Mouse (Mus musculus) 3134 (cell line): Measurements from ENCODE around the gene Zcchc4.
"Not testable (repeated sequence)": the region's sequence is repeated elsewhere in the genome, so short reads cannot be mapped to it uniquely, and the experiment has no call there.

Experiments
- DNase-seq: peaks from one replicate; pipeline ENCODE4 v3.0.0-alpha.2; 2011; ENCODE audit warnings: low spot score; ENCODE audit not compliant: insufficient read length; ENCODE audit errors: extremely low read depth

Gene Zcchc4

GRCm38 (mm10) chr5:52775237-52775636 is at the start of gene Zcchc4:
Zcchc4 (plus strand) TSS chr5:52775409.
- no peak for DNase-seq

DNA sequence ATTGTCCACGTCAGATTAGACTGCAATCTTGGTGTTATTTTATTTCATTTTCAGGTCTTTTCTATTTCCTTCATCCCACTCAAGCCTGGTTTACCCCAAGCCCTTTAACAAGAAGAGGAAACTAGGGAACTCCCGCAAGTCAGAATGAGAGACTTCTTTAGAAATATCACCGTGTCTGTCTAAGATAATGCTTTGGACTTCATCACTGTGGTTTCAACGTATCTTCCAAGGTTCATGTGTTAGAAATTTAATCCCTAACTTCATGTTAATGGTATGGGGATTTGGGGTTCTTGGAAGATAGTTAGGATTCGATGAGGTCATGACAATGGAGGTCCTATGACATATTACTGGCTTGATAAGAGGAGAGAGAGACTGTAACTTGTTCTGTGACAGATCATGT is 47.5 kb upstream of the Zcchc4 start:
- no peak for DNase-seq

GRCm38 (mm10) chr5:52732811-52733210 is 42.4 kb upstream of the Zcchc4 start:
- DNase-seq = no peak

- DNase-seq = no peak
These were observed 39.2 kb upstream of the Zcchc4 start for GRCm38 (mm10) chr5:52736046-52736445.

GRCm38 (mm10) chr5:52741391-52742111 is 33.7 kb upstream of the Zcchc4 start, which contains the start of gene Pi4k2b:
Pi4k2b (plus strand) TSS chr5:52741574.
- DNase-seq = peak; percentile 82

- peak; percentile 46 for DNase-seq
These were observed 32.9 kb upstream of the Zcchc4 start for GRCm38 (mm10) chr5:52742112-52742813.

DNA sequence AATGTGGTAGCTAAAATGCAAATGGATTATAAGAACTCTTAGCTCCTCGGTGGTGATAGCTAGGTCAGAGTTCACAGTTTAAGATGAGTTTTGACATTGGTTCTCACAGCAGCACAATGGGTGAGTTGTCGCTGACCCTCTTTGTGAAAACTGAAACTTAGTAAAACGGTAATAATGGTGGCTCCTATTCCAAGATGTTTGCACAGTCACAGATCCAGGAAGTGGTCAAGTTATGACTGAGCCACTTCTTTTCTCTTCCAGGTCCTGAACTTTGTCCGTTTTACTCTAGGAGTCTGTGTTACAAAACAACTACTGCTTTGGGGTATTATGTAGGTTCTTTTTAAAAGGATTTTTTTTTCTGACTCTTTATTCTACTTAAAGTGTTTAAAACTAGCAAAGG is 32.0 kb upstream of the Zcchc4 start:
- DNase-seq = peak; percentile 13

DNA sequence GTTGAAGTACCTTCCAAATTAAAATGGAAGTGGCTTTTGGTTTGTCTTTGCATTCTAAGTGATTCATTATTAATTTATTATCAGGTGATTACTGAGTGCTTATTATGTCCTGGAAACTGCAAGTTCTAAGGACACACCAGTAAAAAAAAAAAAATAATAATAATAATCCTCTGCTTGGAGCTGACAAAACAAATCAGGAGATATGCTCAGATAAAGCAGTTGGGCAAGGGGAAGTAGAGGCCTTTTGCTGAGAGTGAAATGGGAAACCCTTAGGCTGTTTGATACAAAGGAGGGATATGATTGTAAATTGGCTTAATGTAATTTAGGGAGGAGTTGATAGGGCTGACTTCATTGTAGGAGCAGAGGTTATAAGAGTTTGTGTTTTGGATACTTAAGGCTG is 28.3 kb upstream of the Zcchc4 start:
- DNase-seq = no peak

DNA sequence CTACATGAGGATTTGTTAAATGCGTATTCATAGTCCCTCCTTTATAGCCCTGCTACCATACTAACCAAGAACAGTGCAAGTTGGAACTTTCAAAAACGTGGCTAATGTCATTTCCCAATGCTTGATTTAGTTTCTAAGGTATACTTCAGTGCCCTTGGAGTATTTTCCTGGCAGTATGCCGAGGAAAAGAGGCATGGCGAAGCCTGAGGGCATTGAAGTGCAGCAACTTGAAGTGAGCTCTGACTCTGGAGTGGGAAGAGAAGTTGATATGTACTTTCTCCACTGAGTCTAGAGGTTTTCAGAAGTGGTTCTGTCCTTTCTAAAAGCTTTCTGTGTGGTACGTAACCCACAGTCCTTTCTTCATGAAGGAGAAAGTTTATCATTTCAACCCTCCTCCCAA is 26.5 kb upstream of the Zcchc4 start:
- no peak for DNase-seq

DNA sequence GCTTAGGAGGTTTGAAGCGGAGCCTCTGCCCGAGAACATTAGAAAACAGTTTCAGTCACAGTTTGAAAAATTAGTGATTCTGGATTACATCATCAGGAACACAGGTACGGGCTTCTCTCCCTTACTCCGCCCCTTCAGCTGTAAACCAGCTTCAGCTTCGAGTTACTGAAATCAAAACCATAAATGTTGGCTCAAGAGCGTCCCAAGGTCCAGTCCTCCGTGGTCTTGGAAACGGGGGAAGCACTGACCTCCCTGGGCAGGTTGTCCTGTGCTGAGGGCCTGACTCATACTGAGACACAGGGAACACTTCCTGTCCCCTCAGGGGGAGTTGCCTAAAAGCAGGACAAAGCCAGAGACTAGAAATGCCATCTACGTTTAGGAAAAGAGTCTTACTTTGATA is 22.1 kb upstream of the Zcchc4 start:
- peak; percentile 10 for DNase-seq

DNA sequence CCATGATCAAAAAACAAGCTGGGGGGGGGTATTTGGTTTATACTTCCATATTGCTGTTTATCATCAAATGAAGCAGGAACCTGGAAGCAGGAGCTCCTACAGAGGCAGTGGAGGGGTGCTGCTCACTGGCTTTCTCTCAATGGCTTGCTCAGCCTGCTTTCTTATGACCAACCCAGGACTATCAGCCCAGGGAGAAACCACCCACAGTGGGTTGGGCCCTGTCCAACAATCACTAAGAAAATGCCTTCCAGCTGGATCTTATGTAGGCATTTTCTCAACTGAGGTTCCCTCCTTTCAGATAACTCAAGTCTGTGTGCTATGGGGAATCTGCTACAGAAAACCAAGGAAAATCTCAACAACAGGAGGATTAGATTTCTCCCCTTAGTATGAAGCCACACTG is 21.0 kb upstream of the Zcchc4 start:
- no peak for DNase-seq

- DNase-seq = no peak
These were observed 19.9 kb upstream of the Zcchc4 start for GRCm38 (mm10) chr5:52755337-52755736.

GRCm38 (mm10) chr5:52755989-52756388 is 19.2 kb upstream of the Zcchc4 start:
- DNase-seq = no peak

GRCm38 (mm10) chr5:52762586-52762985 is 12.6 kb upstream of the Zcchc4 start:
- DNase-seq = no peak

DNA sequence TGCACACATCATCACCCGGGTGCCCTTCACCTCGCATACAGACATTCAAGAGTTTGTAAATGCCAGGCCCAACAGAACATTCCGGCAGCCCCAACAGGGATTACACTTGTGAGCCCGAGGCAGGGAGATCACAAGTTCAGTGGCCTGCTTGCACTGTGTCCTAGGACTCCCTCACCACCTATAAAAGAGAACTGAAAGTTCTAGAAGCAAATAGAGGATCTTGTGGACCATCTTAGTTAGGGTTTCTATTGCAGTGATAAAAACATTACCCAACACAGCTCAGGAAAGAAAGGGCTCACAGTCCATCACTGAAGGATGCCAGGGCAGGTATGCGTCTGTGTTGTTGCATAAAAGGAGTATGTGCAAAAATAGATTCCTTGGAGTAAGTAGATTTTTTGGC is 942 bp upstream of the Zcchc4 start:
- no peak for DNase-seq

DNA sequence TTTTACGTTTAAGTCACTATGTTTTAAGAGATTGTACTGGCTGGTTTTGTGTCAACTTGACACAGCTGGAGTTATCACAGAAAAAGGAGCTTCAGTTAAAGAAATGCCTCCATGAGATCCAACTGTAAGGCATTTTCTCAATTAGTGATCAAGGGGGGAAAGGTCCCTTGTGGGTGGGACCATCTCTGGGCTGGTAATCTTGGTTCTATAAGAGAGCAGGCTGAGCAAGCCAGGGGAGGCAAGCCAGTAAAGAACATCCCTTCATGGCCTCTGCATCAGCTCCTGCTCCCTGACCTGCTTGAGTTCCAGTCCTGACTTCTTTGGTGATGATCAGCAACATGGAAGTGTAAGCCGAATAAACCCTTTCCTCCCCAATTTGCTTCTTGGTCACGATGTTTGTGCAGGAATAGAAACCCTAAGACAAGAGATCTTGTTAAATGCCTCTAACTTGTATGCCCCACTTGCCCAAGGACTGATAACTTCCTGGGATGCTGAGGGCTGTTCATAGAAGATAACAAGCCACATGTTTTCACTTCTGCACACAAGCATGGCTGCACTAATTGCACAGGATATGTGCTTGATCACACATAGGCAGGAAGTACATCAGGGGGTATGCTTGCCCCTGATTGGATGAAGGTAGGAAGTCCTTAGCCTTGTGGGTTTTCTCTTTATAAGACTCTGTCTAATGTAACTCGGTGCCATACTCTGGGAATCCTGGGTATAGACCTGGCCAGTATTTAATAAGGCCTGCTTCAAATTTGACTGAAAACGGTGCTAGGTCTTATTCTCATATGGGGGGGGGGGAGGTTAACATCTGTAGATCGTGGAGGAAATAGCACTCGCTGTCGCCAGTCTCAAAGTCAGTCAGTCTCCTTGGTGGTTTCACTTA is 1.5 kb downstream of the Zcchc4 start:
- DNase-seq = not testable (repeated sequence)

DNA sequence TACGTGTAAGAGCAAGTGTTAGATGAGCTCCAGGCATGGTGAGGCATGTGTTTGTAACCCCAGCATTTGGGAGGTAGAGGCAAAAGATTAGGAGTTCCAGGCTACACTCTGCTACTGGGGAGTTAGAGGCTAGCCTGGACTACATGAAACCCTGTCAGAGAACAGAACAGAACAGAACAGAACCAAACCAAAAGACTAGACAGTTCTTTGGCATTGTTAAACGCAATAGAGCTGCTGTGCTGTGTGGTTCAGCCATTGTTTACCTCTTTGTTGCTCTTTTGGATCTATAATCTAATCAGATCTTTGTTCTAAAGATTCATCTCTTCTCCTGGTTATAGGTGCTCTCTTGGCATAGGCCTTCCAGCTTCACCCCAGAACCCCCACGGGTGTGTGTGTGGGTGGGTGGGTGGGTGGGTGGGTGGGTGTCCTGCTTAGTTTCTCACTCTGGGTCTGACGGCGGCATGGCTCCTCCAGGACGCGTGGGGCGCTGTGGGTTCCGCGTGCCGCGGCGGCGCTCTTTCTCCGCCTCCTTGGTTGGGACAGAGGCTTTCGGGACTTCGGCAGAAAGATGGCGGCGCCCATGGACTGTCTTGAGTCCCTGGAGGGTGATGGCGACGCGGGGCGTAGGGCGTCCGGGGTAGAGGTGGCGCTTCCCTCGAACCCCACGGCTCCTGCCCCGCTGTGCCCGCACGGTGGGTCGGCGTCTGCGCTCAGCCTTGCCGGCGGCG is 7.5 kb downstream of the Zcchc4 start:
- peak; percentile 93 for DNase-seq

- DNase-seq = no peak
These were observed 8.0 kb downstream of the Zcchc4 start for GRCm38 (mm10) chr5:52783251-52783620.

DNA sequence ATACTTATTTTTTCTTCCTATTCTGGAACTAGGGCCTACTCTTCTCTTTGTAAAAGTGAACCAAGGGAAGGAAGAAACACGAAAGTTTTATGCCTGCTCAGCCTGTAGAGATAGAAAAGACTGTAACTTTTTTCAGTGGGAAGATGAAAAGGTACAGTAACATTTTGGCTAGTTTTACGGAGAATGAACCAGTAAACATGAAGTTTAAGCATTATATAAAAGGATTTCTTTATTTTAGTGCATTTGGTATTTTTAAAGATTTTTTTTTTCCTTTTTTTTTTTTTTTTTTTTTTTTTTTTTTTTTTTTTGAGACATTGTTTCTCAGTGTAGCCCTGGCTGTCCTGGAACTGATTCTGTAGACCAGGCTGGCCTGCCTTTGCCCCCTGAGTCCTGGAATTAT is 8.7 kb downstream of the Zcchc4 start:
- no peak for DNase-seq

DNA sequence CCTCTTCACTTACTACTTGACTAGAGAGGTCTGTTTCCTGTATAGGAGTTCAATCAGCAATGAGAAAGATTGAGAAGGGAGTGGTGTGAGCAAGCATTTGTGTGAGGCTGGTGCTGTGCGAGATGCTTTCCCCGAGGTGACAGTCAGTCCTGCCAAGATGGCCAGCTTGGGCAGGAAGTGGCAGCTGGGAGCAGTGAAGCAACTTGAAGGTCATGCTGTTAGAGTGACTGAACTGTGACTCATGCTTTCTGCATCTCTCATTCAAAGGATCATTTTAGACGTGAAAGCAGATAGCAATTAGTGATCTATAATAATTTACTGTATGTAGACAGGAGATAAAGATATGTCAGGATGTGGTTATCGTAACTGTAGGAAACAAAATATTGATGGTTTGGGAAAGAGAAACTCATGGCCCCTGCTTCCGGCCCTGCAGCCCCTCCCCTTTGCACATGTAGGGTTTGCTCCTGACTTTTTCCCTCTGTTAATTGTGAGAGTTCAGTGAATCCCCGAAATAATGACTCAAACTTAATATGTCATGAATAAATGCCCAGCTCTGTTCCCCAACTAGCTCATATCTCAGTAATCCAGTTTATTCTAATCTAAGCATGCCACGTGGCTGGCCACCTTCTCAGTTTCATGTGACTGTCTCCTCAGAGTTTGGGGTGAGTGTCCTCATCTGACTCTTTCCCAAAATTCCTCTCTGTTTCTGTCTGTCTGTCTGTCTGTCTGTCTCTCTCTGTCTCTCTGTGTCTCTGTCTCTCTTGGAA is 11.5 kb downstream of the Zcchc4 start:
- peak; percentile 56 for DNase-seq
